Mouse (Mus musculus): ENCODE measurements at regions not wholly inside any gene's neighbourhood (a gene's known extent, or its start where the extent isn't known, plus 50 kb on each side); places are given as distances from the start of the nearest gene placed in this dataset.

- DNase-seq = peak in 1 of 2 experiments; percentile 24
These were observed 299.5 kb downstream of the Icos start for GRCm38 (mm10) chr1:61277170-61277710.

- DNase-seq = no peak
These were observed 310.5 kb downstream of the Icos start for GRCm38 (mm10) chr1:61288185-61288584.

GRCm38 (mm10) chr1:61288946-61289345, 311.2 kb downstream of the Icos start:
- DNase-seq = no peak

- no peak for DNase-seq
These were observed 311.8 kb downstream of the Icos start for GRCm38 (mm10) chr1:61289552-61289951.

- no peak for DNase-seq
These were observed 315.4 kb downstream of the Icos start for GRCm38 (mm10) chr1:61293106-61293505.

GRCm38 (mm10) chr1:61295219-61295618, 317.5 kb downstream of the Icos start:
- DNase-seq = no peak

GRCm38 (mm10) chr1:61296831-61297230, 319.1 kb downstream of the Icos start:
- DNase-seq = no peak

- no peak for DNase-seq
These were observed 319.6 kb downstream of the Icos start for GRCm38 (mm10) chr1:61297361-61297760.

GRCm38 (mm10) chr1:61298064-61298463, 320.3 kb downstream of the Icos start:
- peak; percentile 38 to 67 for DNase-seq

- no peak for DNase-seq
These were observed 321.1 kb downstream of the Icos start for GRCm38 (mm10) chr1:61298779-61299178.

- DNase-seq = no peak
These were observed 322.8 kb downstream of the Icos start for GRCm38 (mm10) chr1:61300491-61300890.

- DNase-seq = no peak
These were observed 323.6 kb downstream of the Icos start for GRCm38 (mm10) chr1:61301041-61302030.

- DNase-seq = no peak
These were observed 324.9 kb downstream of the Icos start for GRCm38 (mm10) chr1:61302570-61303071.

GRCm38 (mm10) chr1:61306296-61306695, 328.6 kb downstream of the Icos start:
- no peak for DNase-seq

GRCm38 (mm10) chr1:61309563-61309962, 329.1 kb upstream of the Pard3b start:
- peak; percentile 34 to 54 for DNase-seq

- DNase-seq = no peak
These were observed 328.4 kb upstream of the Pard3b start for GRCm38 (mm10) chr1:61310063-61310760.

- no peak for DNase-seq
These were observed 327.9 kb upstream of the Pard3b start for GRCm38 (mm10) chr1:61310761-61311090.

- DNase-seq = no peak
These were observed 325.4 kb upstream of the Pard3b start for GRCm38 (mm10) chr1:61313196-61313595.

- DNase-seq = no peak
These were observed 322.4 kb upstream of the Pard3b start for GRCm38 (mm10) chr1:61316261-61316660.

GRCm38 (mm10) chr1:61316736-61317135, 321.9 kb upstream of the Pard3b start:
- DNase-seq = peak in 1 of 2 experiments; percentile 39

- DNase-seq = no peak
These were observed 320.6 kb upstream of the Pard3b start for GRCm38 (mm10) chr1:61318042-61318441.

GRCm38 (mm10) chr1:61321513-61322145, 317.0 kb upstream of the Pard3b start:
- no peak for DNase-seq

- DNase-seq = no peak
These were observed 307.2 kb upstream of the Pard3b start for GRCm38 (mm10) chr1:61331456-61331855.
